Mouse (Mus musculus): ENCODE measurements around the gene Olfr1032.
"Not testable (repeated sequence)": the region's sequence is repeated elsewhere in the genome, so short reads cannot be mapped to it uniquely, and the experiment has no call there.

Olfr1032 gene

GRCm38 (mm10) chr2:86005240-86005639 lies at the start of gene Olfr1032:
Olfr1032 (plus strand) TSS chr2:86005540.
- DNase-seq, result no peak

- DNase-seq, result no peak
Measured at GRCm38 (mm10) chr2:85973595-85973994, 31.7 kb upstream of the Olfr1032 start, which contains the start of gene Olfr1029. Olfr1029 (plus strand) TSS chr2:85973895.

- DNase-seq, result no peak
Measured at GRCm38 (mm10) chr2:85978976-85979375, 26.4 kb upstream of the Olfr1032 start, which contains the start of gene Olfr1030. Olfr1030 (plus strand) TSS chr2:85979276.

DNA sequence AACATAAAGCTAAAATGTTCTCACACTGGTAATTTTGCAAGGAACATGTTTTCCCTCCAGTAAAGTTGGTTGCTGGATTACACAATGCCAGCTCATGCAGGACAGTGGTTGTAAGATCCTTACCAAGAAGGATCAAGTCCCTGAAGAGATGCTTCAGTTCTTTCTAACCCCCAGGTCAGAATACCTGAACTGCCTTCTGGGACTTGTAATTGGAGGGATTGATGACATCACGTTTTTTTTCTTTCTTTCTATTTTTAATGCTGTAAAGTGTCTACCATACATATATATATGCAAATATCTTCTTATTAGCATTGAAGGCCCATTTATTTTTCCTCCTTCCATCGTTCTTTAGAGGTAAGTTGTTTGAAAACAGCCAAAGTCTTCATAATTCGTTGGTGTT lies 15.3 kb upstream of the Olfr1032 start, which contains the start of gene Olfr1031:
TSS of gene Olfr1031 (plus strand) at position 301 of the 400 bp plus-strand sequence.
- no peak for DNase-seq

DNA sequence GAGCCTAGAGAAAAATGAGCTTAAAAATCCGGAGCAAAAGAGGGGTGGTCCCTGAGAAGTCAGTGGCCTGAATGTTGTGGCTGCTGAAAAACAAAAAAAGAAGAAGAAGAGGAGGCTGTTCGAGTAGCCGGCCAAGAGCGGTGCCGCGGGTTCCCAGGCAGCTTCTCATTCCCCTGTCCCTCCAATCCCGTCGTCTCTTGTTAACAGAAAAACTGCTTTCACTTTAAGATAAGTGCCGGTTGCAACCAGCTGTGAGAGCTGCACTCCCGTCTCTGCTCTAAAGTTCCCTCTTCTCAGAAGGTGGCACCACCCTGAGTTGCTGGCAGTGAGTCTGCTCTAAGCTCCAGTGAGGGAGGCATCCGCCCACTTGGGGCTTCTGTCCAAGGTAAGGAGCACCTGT lies 15.1 kb downstream of the Olfr1032 start, which contains the start of gene Olfr1033:
TSS of gene Olfr1033 (plus strand) at position 228 of the 400 bp plus-strand sequence.
- DNase-seq, result not testable (repeated sequence)

DNA sequence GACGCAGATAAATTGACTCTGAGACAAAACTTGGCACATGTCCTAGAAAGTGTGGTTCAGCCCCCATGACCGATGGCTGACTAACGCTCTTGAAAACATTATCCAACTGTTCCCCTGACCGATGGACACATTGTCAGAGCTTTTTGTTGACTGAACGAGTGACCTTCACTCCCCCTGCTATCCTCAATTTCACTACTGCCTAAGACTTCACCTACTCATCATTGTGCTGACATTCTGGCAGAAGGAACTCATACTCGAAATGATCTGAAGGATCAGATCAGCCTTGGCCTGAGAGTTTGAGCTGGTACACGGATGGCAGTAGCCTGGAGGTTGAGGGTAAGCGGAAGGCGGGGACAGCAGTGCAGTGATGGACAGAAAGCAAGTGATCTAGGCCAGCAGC lies 16.2 kb downstream of the Olfr1032 start:
- not testable (repeated sequence) for DNase-seq

DNA sequence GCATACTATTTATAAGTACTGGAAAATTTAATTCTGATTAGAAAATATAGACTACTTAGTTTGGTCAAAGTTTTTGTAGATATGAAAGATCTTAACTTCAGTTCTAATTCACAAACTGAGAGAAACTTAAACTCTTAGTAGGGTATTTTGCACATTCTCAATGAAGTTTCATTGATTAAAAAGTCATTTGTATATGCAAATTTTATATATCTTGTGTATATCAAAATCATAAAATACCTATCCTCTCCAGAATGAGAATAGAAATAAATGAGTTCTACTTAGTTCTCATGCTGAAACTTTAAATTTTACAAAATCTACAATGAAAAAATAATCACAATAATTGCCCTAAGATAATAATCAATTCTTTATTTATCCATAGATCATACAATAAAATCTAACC lies 40.2 kb downstream of the Olfr1032 start, which contains the start of gene Olfr1034:
TSS of gene Olfr1034 (plus strand) at position 301 of the 400 bp plus-strand sequence.
- no peak for DNase-seq

DNA sequence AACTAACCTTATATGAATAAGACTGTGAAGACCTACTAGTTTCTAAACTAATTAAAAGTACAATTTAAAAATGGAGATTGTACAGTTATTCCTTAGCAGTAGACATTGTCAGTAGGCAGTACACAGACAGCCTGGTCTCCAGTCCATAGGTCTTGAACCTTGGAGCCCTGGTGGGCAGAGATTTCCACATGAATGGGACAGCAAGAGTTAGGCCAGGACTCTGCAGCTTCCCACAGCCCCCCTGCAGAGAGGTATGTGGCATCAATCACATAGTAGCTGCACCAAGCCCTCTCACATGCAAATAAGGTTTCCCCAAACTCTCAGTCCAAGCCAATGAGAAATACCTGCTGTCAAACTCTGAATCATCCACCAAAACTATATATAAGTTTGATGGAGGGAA lies 45.4 kb downstream of the Olfr1032 start:
- DNase-seq, result not testable (repeated sequence)

Data from right cerebral cortex, postnatal 4 days (tissue).